Mouse (Mus musculus) liver, embryonic 12.5 days (tissue): ENCODE measurements at regions not wholly inside any gene's neighbourhood (a gene's known extent, or its start where the extent isn't known, plus 50 kb on each side); places are given as distances from the start of the nearest gene placed in this dataset.

Source experiments
- ATAC-seq: fragments of 200-750 bp; cut with Nextera tagmentation; 2 replicates; pipeline ENCODE4 v1.8.0; 2017; ENCODE audit warnings: moderate number of reproducible peaks, mild to moderate bottlenecking, moderate library complexity
- H3K27ac ChIP-seq: fragments of 300-500 bp; sonication (generic); 2 replicates; pipeline ENCODE4 v1.5.1; 2016; ENCODE audit warnings: mild to moderate bottlenecking
- H3K27me3 ChIP-seq: fragments of 300-500 bp; sonication (generic); replicated peaks from 2 replicates; pipeline ENCODE4 v1.6.1; 2016; ENCODE audit warnings: mild to moderate bottlenecking, moderate library complexity
- H3K36me3 ChIP-seq: fragments of 300-500 bp; sonication (generic); 2 replicates; pipeline ENCODE4 v1.6.1; 2016; ENCODE audit warnings: mild to moderate bottlenecking, moderate library complexity
- H3K4me1 ChIP-seq: fragments of 300-500 bp; sonication (generic); 2 replicates; pipeline ENCODE4 v1.6.1; 2016
- H3K4me2 ChIP-seq: fragments of 300-500 bp; sonication (generic); 2 replicates; pipeline ENCODE4 v1.6.1; 2016; ENCODE audit warnings: mild to moderate bottlenecking, moderate library complexity
- H3K4me3 ChIP-seq: fragments of 300-500 bp; sonication (generic); 2 replicates; pipeline ENCODE4 v1.5.1; 2016; ENCODE audit warnings: mild to moderate bottlenecking, moderate library complexity
- H3K9ac ChIP-seq: fragments of 300-500 bp; sonication (generic); 2 replicates; pipeline ENCODE4 v1.6.1; 2016; ENCODE audit warnings: mild to moderate bottlenecking, moderate library complexity
- H3K9me3 ChIP-seq: fragments of 300-500 bp; sonication (generic); replicated peaks from 2 replicates; pipeline ENCODE4 v1.6.1; 2016; ENCODE audit warnings: mild to moderate bottlenecking, moderate library complexity
- WGBS: fragments of 180-500 bp; shearing (Covaris S2); methylation state at CpG from one replicate; pipeline ENCODE4 v1.1.7; 2016; ENCODE audit not compliant: insufficient replicate concordance; 5-methylcytosine and 5-hydroxymethylcytosine counted together

- H3K27me3 ChIP-seq: no peaks in the 10 kb centered on the region
- H3K9ac ChIP-seq: no peak overlapping the region
- H3K36me3 ChIP-seq: no peaks in the 10 kb centered on the region
- ATAC-seq: no peak
- no peak overlapping the region for H3K27ac ChIP-seq
- H3K9me3 ChIP-seq: no peaks in the 10 kb centered on the region
- WGBS: 63% methylated on average over 6 of the region's 6 CpGs
- no peak overlapping the region for H3K4me2 ChIP-seq
- no peaks in the 10 kb centered on the region for H3K4me1 ChIP-seq
- no peak overlapping the region for H3K4me3 ChIP-seq
Measured at GRCm38 (mm10) chr14:102925769-102926443, 56.5 kb downstream of the Kctd12 start.

GRCm38 (mm10) chr14:102924674-102925073 lies 57.8 kb downstream of the Kctd12 start:
- ATAC-seq: no peak
- no peak overlapping the region for H3K27ac ChIP-seq
- H3K4me2 ChIP-seq: no peak overlapping the region
- H3K9ac ChIP-seq: no peak overlapping the region
- 57% methylated on average over 4 of the region's 4 CpGs for WGBS
- no peaks in the 10 kb centered on the region for H3K9me3 ChIP-seq
- H3K36me3 ChIP-seq: no peaks in the 10 kb centered on the region
- no peaks in the 10 kb centered on the region for H3K4me1 ChIP-seq
- no peaks in the 10 kb centered on the region for H3K27me3 ChIP-seq
- H3K4me3 ChIP-seq: no peak overlapping the region

- Histone ChIP-seq H3K4me1 (no peaks in the 10 kb centered on the region), H3K4me2 (no peak overlapping the region), H3K36me3 (no peaks in the 10 kb centered on the region), H3K4me3 (no peak overlapping the region), H3K9me3 (no peaks in the 10 kb centered on the region), H3K9ac (no peak overlapping the region), H3K27me3 (no peaks in the 10 kb centered on the region), H3K27ac (no peak overlapping the region)
- no peak for ATAC-seq
- WGBS: 72% methylated on average over 5 of the region's 5 CpGs
Measured at GRCm38 (mm10) chr14:102922496-102922993, 59.9 kb downstream of the Kctd12 start.

- 56% methylated on average over 6 of the region's 6 CpGs for WGBS
Measured at GRCm38 (mm10) chr14:102920415-102920814, 62.0 kb downstream of the Kctd12 start.

GRCm38 (mm10) chr14:102919261-102919801 lies 63.1 kb downstream of the Kctd12 start:
- Histone ChIP-seq H3K4me1 (no peaks in the 10 kb centered on the region), H3K9me3 (no peaks in the 10 kb centered on the region), H3K4me2 (no peak overlapping the region), H3K9ac (no peak overlapping the region), H3K4me3 (no peak overlapping the region), H3K27me3 (no peaks in the 10 kb centered on the region), H3K36me3 (no peaks in the 10 kb centered on the region), H3K27ac (no peak overlapping the region)
- ATAC-seq: no peak
- 69% methylated on average over 7 of the region's 7 CpGs for WGBS

More at GRCm38 (mm10) chr14:102920415-102920814, 62.0 kb downstream of the Kctd12 start:
- Histone ChIP-seq H3K4me3 (no peak overlapping the region), H3K9me3 (no peaks in the 10 kb centered on the region), H3K4me2 (no peak overlapping the region), H3K27me3 (no peaks in the 10 kb centered on the region), H3K36me3 (no peaks in the 10 kb centered on the region), H3K9ac (no peak overlapping the region), H3K27ac (no peak overlapping the region), H3K4me1 (no peaks in the 10 kb centered on the region)
- no peak for ATAC-seq

- H3K9me3 ChIP-seq: no peaks in the 10 kb centered on the region
- no peaks in the 10 kb centered on the region for H3K27me3 ChIP-seq
- WGBS: 56% methylated on average over 1 of the region's 1 CpGs
- no peak overlapping the region for H3K4me3 ChIP-seq
- no peak overlapping the region for H3K27ac ChIP-seq
- H3K36me3 ChIP-seq: no peaks in the 10 kb centered on the region
- no peaks in the 10 kb centered on the region for H3K4me1 ChIP-seq
- no peak overlapping the region for H3K4me2 ChIP-seq
- no peak for ATAC-seq
- H3K9ac ChIP-seq: no peak overlapping the region
Measured at GRCm38 (mm10) chr14:102917929-102918328, 64.5 kb downstream of the Kctd12 start.

- Histone ChIP-seq H3K27me3 (no peaks in the 10 kb centered on the region), H3K4me3 (no peak overlapping the region), H3K9me3 (no peaks in the 10 kb centered on the region), H3K36me3 (no peaks in the 10 kb centered on the region), H3K4me1 (no peaks in the 10 kb centered on the region), H3K9ac (no peak overlapping the region), H3K4me2 (no peak overlapping the region), H3K27ac (no peak overlapping the region)
- WGBS: 84% methylated on average over 4 of the region's 4 CpGs
- no peak for ATAC-seq
Measured at GRCm38 (mm10) chr14:102915918-102916317, 66.5 kb downstream of the Kctd12 start.

- H3K4me2 ChIP-seq: no peak overlapping the region
- ATAC-seq: no peak
Measured at GRCm38 (mm10) chr14:102911582-102911981, 70.9 kb downstream of the Kctd12 start.

GRCm38 (mm10) chr14:102908990-102909389 lies 73.4 kb downstream of the Kctd12 start:
- Histone ChIP-seq H3K9ac (no peak overlapping the region), H3K9me3 (no peaks in the 10 kb centered on the region), H3K4me3 (no peak overlapping the region), H3K27ac (no peak overlapping the region), H3K4me1 (no peaks in the 10 kb centered on the region), H3K36me3 (no peaks in the 10 kb centered on the region), H3K4me2 (no peak overlapping the region), H3K27me3 (no peaks in the 10 kb centered on the region)
- 68% methylated on average over 3 of the region's 3 CpGs for WGBS
- ATAC-seq: no peak

More at GRCm38 (mm10) chr14:102911582-102911981, 70.9 kb downstream of the Kctd12 start:
- H3K4me3 ChIP-seq: no peak overlapping the region
- H3K9ac ChIP-seq: no peak overlapping the region
- no peaks in the 10 kb centered on the region for H3K9me3 ChIP-seq
- H3K36me3 ChIP-seq: no peaks in the 10 kb centered on the region
- H3K27me3 ChIP-seq: no peaks in the 10 kb centered on the region
- H3K27ac ChIP-seq: no peak overlapping the region
- 46% methylated on average over 3 of the region's 3 CpGs for WGBS
- no peaks in the 10 kb centered on the region for H3K4me1 ChIP-seq

GRCm38 (mm10) chr14:102907411-102908103 lies 74.9 kb downstream of the Kctd12 start:
- no peak overlapping the region for H3K4me2 ChIP-seq
- no peak overlapping the region for H3K9ac ChIP-seq
- WGBS: 49% methylated on average over 6 of the region's 6 CpGs
- H3K27me3 ChIP-seq: no peaks in the 10 kb centered on the region
- no peak overlapping the region for H3K4me3 ChIP-seq
- H3K9me3 ChIP-seq: no peaks in the 10 kb centered on the region
- H3K27ac ChIP-seq: no peak overlapping the region
- H3K36me3 ChIP-seq: no peaks in the 10 kb centered on the region
- ATAC-seq: no peak
- H3K4me1 ChIP-seq: peaks cover 3% of the 10 kb centered on the region; the same call in 1 of the 2 replicates

GRCm38 (mm10) chr14:102906826-102907225 lies 75.6 kb downstream of the Kctd12 start:
- no peak overlapping the region for H3K9ac ChIP-seq
- 18% methylated on average over 6 of the region's 6 CpGs for WGBS
- H3K9me3 ChIP-seq: no peaks in the 10 kb centered on the region
- H3K4me1 ChIP-seq: peaks cover 3% of the 10 kb centered on the region; the same call in 1 of the 2 replicates
- H3K36me3 ChIP-seq: no peaks in the 10 kb centered on the region
- no peak for ATAC-seq
- no peak overlapping the region for H3K4me3 ChIP-seq
- H3K27me3 ChIP-seq: no peaks in the 10 kb centered on the region
- no peak overlapping the region for H3K27ac ChIP-seq
- H3K4me2 ChIP-seq: no peak overlapping the region

GRCm38 (mm10) chr14:102906286-102906685 lies 76.2 kb downstream of the Kctd12 start:
- Histone ChIP-seq H3K36me3 (no peaks in the 10 kb centered on the region), H3K9me3 (no peaks in the 10 kb centered on the region), H3K4me2 (no peak overlapping the region), H3K4me3 (no peak overlapping the region), H3K9ac (no peak overlapping the region), H3K27me3 (no peaks in the 10 kb centered on the region), H3K4me1 (peaks cover 3% of the 10 kb centered on the region; the same call in 1 of the 2 replicates), H3K27ac (no peak overlapping the region)
- no peak for ATAC-seq
- WGBS: 42% methylated on average over 1 of the region's 1 CpGs
